Mouse (Mus musculus): Measurements from ENCODE around the gene Olfr378. TPM values are rescaled to one million over a fixed set of nuclear protein-coding genes. Genes with fewer than 3 reads are reported as not detected.

The Olfr378 gene
- polyA plus RNA-seq (2017; shearing (Covaris generic)): not detected

DNA sequence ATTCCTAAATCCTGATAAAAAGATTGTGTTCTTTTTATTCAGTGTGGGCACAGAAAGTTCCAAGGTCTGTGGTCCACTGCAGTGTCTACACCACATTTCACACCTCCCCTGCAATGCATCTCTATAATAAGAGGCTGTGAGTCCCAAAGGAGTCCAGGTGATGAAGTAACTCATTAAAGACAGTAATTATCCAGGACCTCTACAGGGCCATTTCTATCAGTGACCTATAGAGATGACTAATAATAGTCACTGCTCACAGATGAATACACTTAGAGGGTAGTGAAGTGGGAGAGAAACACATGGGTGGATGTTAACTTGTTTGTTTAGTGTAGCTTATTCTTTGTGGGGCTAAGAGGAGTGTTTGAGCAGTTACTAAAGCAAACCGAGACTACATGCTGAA is at the start of gene Olfr378:
Olfr378 (minus strand) TSS at position 101 of the 400 bp plus-strand sequence.

DNA sequence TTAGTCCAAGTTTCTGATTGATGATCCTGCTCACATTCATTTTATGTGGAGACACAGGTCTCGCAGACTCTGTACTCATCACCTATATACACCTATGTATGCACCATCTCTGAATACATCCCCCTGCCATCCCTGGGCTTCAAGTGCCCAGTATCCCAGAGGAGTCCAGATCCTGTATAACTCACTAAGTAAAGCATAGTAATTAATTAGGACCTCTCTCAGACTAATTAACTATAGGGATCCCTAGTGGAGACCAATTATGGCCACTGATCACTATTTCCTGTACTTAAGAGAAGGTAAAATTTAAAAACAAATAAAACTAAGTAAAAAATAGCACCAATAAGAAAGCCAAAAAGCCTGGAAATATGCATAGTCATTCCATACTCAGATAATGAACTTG is 29.1 kb upstream of the Olfr378 start, which contains the start of gene Olfr380:
Olfr380 (minus strand) TSS at position 101 of the 400 bp plus-strand sequence.

DNA sequence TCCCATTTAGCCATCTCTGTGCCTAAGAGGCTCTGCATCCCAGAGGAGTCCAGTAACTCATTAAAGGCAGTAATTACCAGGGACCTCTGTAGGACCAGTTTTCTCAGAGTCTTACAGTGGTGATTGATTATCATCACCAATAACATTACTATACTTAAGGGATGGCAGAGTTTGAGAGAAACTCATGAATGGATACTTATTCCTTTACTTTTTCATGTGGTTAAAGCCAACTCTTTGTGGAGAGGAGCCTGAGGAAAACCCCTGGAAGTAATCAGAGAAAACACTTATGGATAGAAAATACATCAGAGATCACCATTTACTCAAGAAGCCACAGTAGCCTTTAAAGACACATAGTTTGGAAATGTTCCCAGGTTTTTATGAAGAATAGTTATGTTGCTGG is 28.8 kb downstream of the Olfr378 start, which contains the start of gene Olfr1:
Olfr1 (minus strand) TSS at position 101 of the 400 bp plus-strand sequence.

Other genes starting within 250 kb of the Olfr378 start
- gene Ctns, start 229.4 kb downstream of the Olfr378 start, polyA plus RNA-seq (2017; shearing (Covaris generic)): 16.6 TPM
- gene Shpk, start 229.0 kb downstream of the Olfr378 start, polyA plus RNA-seq (2017; shearing (Covaris generic)): 7.3 TPM
- gene Trpv1, start 194.2 kb downstream of the Olfr378 start, polyA plus RNA-seq (2017; shearing (Covaris generic)): not detected
- not detected for gene Trpv3, start 161.1 kb downstream of the Olfr378 start, polyA plus RNA-seq (2017; shearing (Covaris generic))
- gene Aspa, start 98.9 kb downstream of the Olfr378 start, polyA plus RNA-seq (2017; shearing (Covaris generic)): not detected
- not detected for gene Gm49340, start 98.7 kb downstream of the Olfr378 start, polyA plus RNA-seq (2017; shearing (Covaris generic))
- not detected for gene Spata22, start 98.7 kb downstream of the Olfr378 start, polyA plus RNA-seq (2017; shearing (Covaris generic))
- gene Olfr20, start 77.7 kb downstream of the Olfr378 start, polyA plus RNA-seq (2017; shearing (Covaris generic)): not detected
- not detected for gene Olfr376, start 57.2 kb downstream of the Olfr378 start, polyA plus RNA-seq (2017; shearing (Covaris generic))
- not detected for gene Olfr1, start 28.9 kb downstream of the Olfr378 start, polyA plus RNA-seq (2017; shearing (Covaris generic))
- gene Olfr380, start 29.0 kb upstream of the Olfr378 start, polyA plus RNA-seq (2017; shearing (Covaris generic)): not detected
- not detected for gene Olfr381, start 63.1 kb upstream of the Olfr378 start, polyA plus RNA-seq (2017; shearing (Covaris generic))
- not detected for gene Olfr382, start 88.7 kb upstream of the Olfr378 start, polyA plus RNA-seq (2017; shearing (Covaris generic))
- gene Olfr385, start 164.5 kb upstream of the Olfr378 start, polyA plus RNA-seq (2017; shearing (Covaris generic)): not detected
- not detected for gene Olfr384, start 170.1 kb upstream of the Olfr378 start, polyA plus RNA-seq (2017; shearing (Covaris generic))